Mouse (Mus musculus) gastrocnemius, postnatal 10 days (tissue): Measurements from ENCODE around the gene Gm7029. TPM values are rescaled to one million over a fixed set of nuclear protein-coding genes. Genes with fewer than 3 reads are reported as not detected.
"Not testable (repeated sequence)": the region's sequence is repeated elsewhere in the genome, so short reads cannot be mapped to it uniquely, and the experiment has no call there.

Experiments
- DNase-seq: peaks from one replicate; pipeline ENCODE4 v3.0.0; 2021; ENCODE audit warnings: mixed read lengths
- total RNA-seq, 2 experiments: library from RNA; stranded (reverse); gene quantifications; 2 replicates each; pipeline ENCODE4 v1.2.3; 2021

The Gm7029 gene
- total RNA-seq, 2 experiments from 2014 or later: not detected

GRCm38 (mm10) chr17:33892429-33892828, 18.8 kb downstream of the Gm7029 start:
- no peak for DNase-seq

- DNase-seq: not testable (repeated sequence)
These were observed 19.4 kb downstream of the Gm7029 start for GRCm38 (mm10) chr17:33893011-33893410.

- DNase-seq: no peak
These were observed 23.6 kb downstream of the Gm7029 start for GRCm38 (mm10) chr17:33897114-33897794.

- DNase-seq: not testable (repeated sequence)
These were observed 24.6 kb downstream of the Gm7029 start for GRCm38 (mm10) chr17:33898193-33898592.

GRCm38 (mm10) chr17:33899642-33900041, 26.0 kb downstream of the Gm7029 start:
- DNase-seq: no peak

GRCm38 (mm10) chr17:33900281-33900988, 26.8 kb downstream of the Gm7029 start:
- DNase-seq: no peak

GRCm38 (mm10) chr17:33900989-33901314, 27.3 kb downstream of the Gm7029 start:
- no peak for DNase-seq

- DNase-seq: no peak
These were observed 28.0 kb downstream of the Gm7029 start for GRCm38 (mm10) chr17:33901653-33902052.

GRCm38 (mm10) chr17:33902079-33902478, 28.4 kb downstream of the Gm7029 start:
- DNase-seq: no peak

GRCm38 (mm10) chr17:33902491-33902890, 28.9 kb downstream of the Gm7029 start:
- no peak for DNase-seq

GRCm38 (mm10) chr17:33903911-33904651, 30.4 kb downstream of the Gm7029 start:
- DNase-seq: not testable (repeated sequence)

GRCm38 (mm10) chr17:33904835-33905234, 31.2 kb downstream of the Gm7029 start, which contains the start of gene Platr17:
Gene Platr17, plus strand, starts transcription at chr17:33905135.
- DNase-seq: not testable (repeated sequence)

GRCm38 (mm10) chr17:33908331-33909076, 34.9 kb downstream of the Gm7029 start:
- peak; percentile 43 for DNase-seq

GRCm38 (mm10) chr17:33909077-33909868, 35.6 kb downstream of the Gm7029 start, which contains the start of gene Daxx:
Gene Daxx, plus strand, starts transcription at chr17:33909414.
- peak; percentile 98 for DNase-seq

- no peak for DNase-seq
These were observed 36.2 kb downstream of the Gm7029 start for GRCm38 (mm10) chr17:33909869-33910250.

- DNase-seq: no peak
These were observed 36.9 kb downstream of the Gm7029 start for GRCm38 (mm10) chr17:33910346-33911051.

GRCm38 (mm10) chr17:33911052-33911812, 37.6 kb downstream of the Gm7029 start:
- DNase-seq: no peak

GRCm38 (mm10) chr17:33911813-33912414, 38.3 kb downstream of the Gm7029 start:
- no peak for DNase-seq

GRCm38 (mm10) chr17:33913264-33913663, 39.6 kb downstream of the Gm7029 start:
- DNase-seq: no peak
